Mouse (Mus musculus) MEL (cell line): ENCODE data around the gene Cactin.

ENCODE experiments used
- CHD1 ChIP-seq: IDR thresholded peaks from 2 replicates; pipeline ENCODE4 v1.6.1; 2012; ENCODE audit warnings: low read depth, mild to moderate bottlenecking, inconsistent platforms, low read length, improper control_type of control experiment
- CTCF ChIP-seq, 3 experiments: IDR thresholded peaks in 2 of 3; conservative IDR thresholded peaks in 1 of 3; 2 replicates each; pipeline ENCODE4 v1.5.1; 2011 to 2012; ENCODE audit warnings: low read length in 3 of 3, low read depth in 2 of 3, mild to moderate bottlenecking in 2 of 3, improper control_type of control experiment in 1 of 3, inconsistent platforms in 1 of 3, mixed read lengths in 1 of 3, moderate library complexity in 1 of 3; ENCODE audit not compliant: control insufficient read depth in 1 of 3, insufficient read depth in 1 of 3, poor library complexity in 1 of 3, severe bottlenecking in 1 of 3
- EP300 ChIP-seq, 2 experiments: IDR thresholded peaks; 2 replicates each; pipeline ENCODE4 v1.6.1; 2011; ENCODE audit warnings: improper control_type of control experiment in 2 of 2, low read length in 2 of 2, low read depth in 1 of 2, mild to moderate bottlenecking in 1 of 2
- ETS1 ChIP-seq: IDR thresholded peaks from 2 replicates; pipeline ENCODE4 v1.6.1; 2012; ENCODE audit warnings: low read depth, mild to moderate bottlenecking, inconsistent platforms, low read length, improper control_type of control experiment, moderate library complexity
- MYC ChIP-seq: IDR thresholded peaks from 2 replicates; pipeline ENCODE4 v1.6.1; 2011; ENCODE audit warnings: low read depth, mild to moderate bottlenecking, low read length, improper control_type of control experiment, moderate library complexity
- NELFE ChIP-seq: IDR thresholded peaks from 2 replicates; pipeline ENCODE4 v1.6.1; 2011; ENCODE audit warnings: low read depth, low read length, improper control_type of control experiment
- NRF1 ChIP-seq: IDR thresholded peaks from 2 replicates; pipeline ENCODE4 v1.6.1; 2014; ENCODE audit warnings: low read depth, mild to moderate bottlenecking, inconsistent platforms, low read length, improper control_type of control experiment, moderate library complexity; ENCODE audit not compliant: poor library complexity, insufficient read depth, severe bottlenecking
- RAD21 ChIP-seq: IDR thresholded peaks from 2 replicates; pipeline ENCODE4 v1.6.1; 2011; ENCODE audit warnings: mild to moderate bottlenecking, low read depth, low read length, improper control_type of control experiment
- SIN3A ChIP-seq: IDR thresholded peaks from 2 replicates; pipeline ENCODE4 v1.6.1; 2012; ENCODE audit warnings: low read length, improper control_type of control experiment, inconsistent platforms
- TCF12 ChIP-seq: IDR thresholded peaks from 2 replicates; pipeline ENCODE4 v1.6.1; 2014; ENCODE audit warnings: low read depth, mild to moderate bottlenecking, inconsistent platforms, low read length, improper control_type of control experiment, moderate library complexity
- UBTF ChIP-seq: IDR thresholded peaks from 2 replicates; pipeline ENCODE4 v1.6.1; 2012; ENCODE audit warnings: low read depth, mild to moderate bottlenecking, inconsistent platforms, low read length, improper control_type of control experiment, moderate library complexity, borderline replicate concordance; ENCODE audit not compliant: insufficient read depth
- USF1 ChIP-seq: IDR thresholded peaks from 2 replicates; pipeline ENCODE4 v1.6.1; 2014; ENCODE audit warnings: low read depth, mild to moderate bottlenecking, inconsistent platforms, low read length, improper control_type of control experiment, moderate library complexity

DNA sequence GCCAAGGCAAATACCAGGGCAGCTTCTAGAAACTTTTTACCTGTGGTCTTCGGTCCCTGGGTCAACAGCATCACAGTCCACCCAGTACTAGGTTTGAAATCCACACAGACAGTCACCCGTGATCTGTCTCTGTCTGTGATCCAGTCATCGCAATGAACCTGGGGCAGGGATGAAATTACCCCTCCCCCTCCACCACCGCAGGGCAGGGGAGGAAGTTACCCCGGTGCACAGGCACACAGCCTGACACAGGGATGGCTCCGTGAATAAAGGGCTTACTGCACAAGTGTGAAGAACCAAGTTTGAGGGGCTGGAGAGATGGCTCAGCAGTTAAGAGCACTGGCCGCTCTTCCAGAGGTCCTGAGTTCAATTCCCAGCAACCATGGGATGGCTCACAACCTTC is 17.1 kb upstream of the Cactin start:
- TF ChIP-seq EP300 (IDR thresholded peaks at IDR 0.05; ENCODE audit: low read depth in 1 of 2, low read length in 2 of 2) (no peak), NELFE (no peak), MYC (no peak), UBTF (no peak), USF1 (no peak), RAD21 (no peak), SIN3A (no peak), CHD1 (no peak), NRF1 (no peak), CTCF (IDR thresholded peaks at IDR 0.05 in 2 of 3, conservative IDR thresholded peaks at IDR 0.05 in 1 of 3; ENCODE audit: control insufficient read depth in 1 of 3, insufficient read depth in 1 of 3, low read depth in 2 of 3, low read length in 3 of 3, poor library complexity in 1 of 3, severe bottlenecking in 1 of 3) (no peak), TCF12 (no peak), ETS1 (no peak)
